Mouse (Mus musculus) kidney, adult 8-10 months (tissue): Measurements from ENCODE around the gene Abtb2.

Experiments used
- DNase-seq, 2 experiments: peaks; one replicate each; pipeline ENCODE4 v3.0.0; 2022

Gene Abtb2

GRCm38 (mm10) chr2:103622950-103623349 is 56.8 kb downstream of the Abtb2 start:
- DNase-seq: no peak

DNA sequence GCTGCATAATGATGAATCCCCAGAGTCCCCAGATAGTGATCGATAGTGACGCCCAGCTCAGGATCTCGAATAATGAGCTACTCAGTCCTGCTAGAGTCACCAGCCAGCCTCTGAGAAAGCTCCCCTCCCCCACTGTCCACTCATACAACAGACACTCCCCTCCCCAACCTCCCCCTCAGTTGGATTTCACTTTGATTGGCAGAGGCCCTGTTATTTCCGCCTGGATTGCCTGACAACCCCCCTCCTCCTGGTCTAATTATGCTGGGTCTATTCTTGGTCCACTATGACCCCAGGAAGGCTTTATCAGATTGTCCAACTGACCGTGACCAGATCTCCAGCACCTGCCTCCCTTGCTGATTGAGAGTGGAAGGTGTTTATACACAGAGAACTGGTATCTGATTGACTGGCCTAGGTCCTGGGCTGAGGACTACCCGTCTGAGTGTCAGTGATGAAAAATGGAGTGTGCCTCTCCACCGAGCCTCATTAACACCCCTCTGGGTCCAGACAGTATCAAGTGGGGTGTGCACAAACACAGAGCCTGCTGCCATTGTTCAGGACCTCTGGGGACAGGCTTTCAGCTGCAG is 59.3 kb downstream of the Abtb2 start:
- peak; percentile 27 to 58 for DNase-seq

DNA sequence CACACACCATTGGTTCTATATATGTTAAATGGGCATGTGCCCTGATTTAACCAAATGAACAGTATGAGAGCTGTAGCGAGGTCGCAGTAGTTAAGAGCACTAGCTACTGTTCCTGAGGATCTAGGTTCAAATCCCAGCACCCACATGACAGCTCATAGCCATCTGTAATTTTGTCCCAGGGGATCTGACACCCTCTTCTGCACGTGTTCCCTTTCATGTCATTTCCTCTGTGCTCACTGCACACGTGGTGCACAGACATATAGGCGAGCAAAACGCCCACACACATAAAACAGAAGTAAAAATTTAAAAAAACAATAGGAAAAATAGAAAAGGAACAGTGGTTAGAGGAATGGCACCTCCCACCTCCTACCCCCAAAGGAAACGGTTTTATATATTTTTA is 61.0 kb downstream of the Abtb2 start:
- DNase-seq: no peak

- DNase-seq: no peak
These were observed 63.8 kb downstream of the Abtb2 start for GRCm38 (mm10) chr2:103629956-103630355.

GRCm38 (mm10) chr2:103631293-103631717 is 65.2 kb downstream of the Abtb2 start:
- DNase-seq: no peak

DNA sequence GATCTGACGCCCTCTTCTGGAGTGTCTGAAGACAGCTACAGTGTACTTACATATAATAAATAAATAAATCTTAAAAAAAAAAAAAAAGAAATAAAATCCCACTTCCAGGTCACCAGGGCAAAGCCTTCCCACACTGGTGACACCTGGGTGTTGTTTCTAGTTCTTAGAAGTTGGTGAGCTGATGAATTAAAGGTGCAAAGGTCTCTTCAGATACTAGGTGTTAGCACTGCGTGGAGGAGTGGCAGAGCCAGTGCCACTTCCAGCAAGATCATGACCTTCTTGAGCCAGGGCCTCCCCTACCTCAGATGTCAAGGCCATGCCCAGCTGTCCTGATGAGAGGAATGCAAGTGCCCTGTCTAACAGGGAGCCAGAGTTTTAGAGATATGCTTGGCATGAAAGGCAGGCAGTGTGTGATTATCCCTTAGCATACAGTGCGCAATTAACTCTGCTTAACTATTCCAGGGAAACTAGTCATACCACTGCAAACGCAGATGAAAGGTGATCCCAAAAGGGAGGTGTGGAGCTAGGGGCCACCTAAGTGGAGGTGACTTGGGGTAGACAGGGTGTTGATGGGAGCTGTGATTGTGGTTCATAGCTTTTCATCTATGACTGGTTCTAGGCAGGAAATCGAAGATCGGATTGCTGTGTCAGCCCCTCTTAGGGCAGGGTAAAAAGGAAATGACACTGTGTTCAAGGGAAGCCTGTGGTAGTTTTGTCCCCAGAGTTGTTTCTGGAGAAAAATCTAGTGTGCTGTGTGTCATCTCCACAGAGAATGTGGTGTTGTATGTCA is 66.2 kb downstream of the Abtb2 start:
- DNase-seq: no peak

DNA sequence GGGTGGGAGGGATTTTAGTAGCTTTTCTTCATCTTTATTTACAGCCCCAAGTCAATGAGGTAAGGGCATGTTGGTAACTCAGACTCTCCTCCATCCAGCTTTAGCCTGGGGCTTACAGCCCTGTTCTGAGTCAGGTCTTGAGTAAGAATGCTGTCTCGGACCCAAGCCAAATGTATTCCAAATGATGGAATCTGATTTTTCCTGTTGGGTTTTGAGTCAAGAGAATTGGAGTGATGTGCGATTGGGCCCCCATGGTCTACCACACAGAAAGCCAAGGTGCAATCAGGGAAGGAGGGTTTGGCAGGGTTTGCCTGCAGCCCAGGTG is 66.8 kb downstream of the Abtb2 start:
- no peak for DNase-seq

DNA sequence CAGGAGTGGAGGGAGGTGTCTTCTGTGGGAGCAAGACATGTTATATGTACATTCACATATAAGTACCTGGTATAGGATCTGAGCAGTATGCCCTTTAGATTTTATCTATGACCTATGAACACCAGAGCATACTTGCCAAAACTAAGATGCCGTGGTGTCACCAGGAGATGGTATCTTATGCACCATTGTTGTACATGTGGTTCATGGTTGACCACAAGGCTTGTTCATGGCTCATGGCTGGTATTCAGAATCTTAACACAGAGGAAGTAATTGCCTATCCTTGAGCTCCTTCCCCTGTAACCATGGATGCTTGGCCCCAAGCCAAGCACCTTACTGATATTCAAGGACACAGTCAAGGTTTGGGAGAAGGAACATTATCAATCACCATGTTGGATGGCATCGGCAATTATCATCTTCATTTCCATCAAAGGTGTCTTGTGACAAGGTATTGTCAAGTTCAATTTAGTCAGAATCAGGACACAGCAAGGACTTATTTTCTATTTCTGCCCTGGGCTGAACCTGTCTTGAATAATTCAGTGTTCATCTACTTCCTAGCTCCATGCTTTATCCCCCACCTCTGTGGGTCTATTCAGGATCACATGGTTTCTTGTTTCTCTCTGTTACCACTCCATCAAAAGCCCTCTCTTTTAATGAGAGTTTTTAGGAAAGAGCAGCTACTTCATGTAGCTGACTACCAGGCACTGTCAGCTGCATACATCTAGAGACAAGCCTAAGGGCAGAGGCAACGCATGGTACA is 69.8 kb downstream of the Abtb2 start:
- no peak for DNase-seq

GRCm38 (mm10) chr2:103637385-103637784 is 71.3 kb downstream of the Abtb2 start:
- DNase-seq: no peak

DNA sequence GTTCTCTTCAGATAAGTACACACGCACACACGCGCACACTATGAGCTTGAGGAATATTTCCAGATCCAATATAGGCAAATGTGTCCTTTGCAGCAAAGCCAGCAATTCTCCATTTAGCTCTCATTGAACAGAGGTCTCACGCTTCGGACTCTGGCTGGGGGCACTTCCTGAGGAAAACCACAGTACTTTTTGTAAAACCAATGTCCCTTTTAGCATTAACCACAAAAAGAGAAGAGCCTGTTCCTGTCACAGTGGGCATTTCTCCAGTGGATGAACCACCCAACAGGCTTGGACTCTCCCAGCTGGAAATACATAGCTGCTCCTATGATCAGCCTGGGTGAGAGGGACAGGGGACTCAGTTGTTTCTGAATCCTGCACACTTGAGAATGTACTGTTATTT is 71.8 kb downstream of the Abtb2 start:
- DNase-seq: no peak

- no peak for DNase-seq
These were observed 73.6 kb downstream of the Abtb2 start for GRCm38 (mm10) chr2:103639701-103640100.

DNA sequence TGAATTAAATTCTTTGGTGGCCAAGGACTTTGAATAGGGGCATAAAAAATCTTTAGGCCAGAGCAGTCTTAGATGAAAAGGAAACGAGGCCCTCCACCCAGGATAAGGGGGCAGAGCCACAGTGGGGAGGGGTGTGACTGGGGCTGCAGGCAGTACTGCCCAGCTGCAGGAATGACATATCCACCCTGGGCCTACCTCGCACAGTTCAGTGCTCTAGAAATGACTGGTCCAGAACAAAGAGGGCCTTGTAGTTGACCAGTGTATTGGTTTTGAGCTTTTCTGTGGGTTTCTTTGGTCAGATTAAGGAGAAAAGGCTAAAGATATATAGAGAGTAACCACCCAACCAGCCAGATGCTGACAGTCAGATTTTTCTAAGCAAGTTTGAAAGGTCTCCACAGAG is 74.8 kb downstream of the Abtb2 start:
- DNase-seq: no peak

GRCm38 (mm10) chr2:103643584-103644211 is 77.6 kb downstream of the Abtb2 start:
- DNase-seq: no peak

DNA sequence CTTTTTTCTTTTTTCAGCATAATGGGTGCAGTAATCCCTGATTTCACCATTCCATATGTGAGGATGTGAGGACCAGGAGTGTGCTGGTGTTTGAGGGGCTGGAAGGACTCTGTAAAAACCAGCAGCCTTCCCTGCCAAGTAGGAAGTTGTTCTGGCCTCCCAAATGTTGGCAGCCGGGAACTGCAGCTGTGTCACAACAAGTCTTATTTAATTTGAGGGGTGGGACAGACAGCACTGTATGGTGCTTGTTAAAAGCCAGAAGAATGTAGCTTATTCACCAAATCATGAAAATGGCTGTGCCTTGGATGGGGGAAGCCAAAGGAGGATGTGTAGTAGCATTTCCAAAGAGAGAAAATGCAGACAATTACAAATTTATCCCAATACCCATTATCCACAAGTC is 78.3 kb downstream of the Abtb2 start:
- DNase-seq: no peak

DNA sequence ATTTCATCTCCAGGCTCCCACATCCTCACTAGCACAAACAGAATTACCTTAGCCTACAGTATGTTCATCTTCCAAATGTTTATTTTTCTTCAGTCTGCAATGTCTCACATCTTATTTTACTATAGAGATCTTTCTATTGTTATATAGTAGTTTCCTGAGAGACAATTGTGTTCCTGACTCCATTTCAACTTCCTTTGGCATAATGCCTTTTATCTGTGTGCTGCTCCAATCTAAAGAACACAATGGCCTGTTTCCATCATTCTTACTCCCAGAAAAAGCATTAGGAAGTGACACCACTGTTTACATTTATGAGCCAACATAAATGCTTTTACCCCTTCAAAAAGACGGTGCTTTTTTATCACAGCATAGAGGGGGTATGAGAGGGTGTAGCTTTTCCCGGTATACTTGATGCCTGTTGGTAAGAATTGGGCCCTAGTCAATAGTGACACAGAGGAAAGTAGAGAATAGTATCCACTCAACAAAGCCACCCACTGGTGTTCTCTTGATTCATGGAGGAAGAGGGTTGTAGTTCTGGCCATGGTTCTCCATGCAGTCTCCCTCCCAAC is 84.3 kb downstream of the Abtb2 start:
- DNase-seq: no peak

DNA sequence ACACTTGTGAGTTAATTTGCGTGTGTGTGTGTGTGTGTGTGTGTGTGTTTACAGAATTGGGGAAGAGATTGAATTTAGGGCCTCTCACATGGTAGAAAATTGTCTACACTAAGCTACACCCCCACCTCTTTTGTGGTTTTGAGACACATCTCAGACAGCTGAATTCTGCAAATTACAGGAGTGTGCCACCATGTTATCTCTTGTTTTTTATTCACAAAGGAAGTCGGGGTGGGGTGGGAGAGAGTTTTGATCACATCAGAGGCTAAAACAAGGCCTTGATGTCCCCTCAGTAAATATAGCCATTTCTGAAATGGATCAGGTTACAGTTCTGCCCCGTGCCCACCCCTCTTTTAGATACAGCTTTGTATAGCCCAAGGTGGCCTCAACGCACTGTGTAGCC is 86.0 kb downstream of the Abtb2 start:
- DNase-seq: no peak

- no peak for DNase-seq
These were observed 88.9 kb downstream of the Abtb2 start for GRCm38 (mm10) chr2:103655037-103655436.

DNA sequence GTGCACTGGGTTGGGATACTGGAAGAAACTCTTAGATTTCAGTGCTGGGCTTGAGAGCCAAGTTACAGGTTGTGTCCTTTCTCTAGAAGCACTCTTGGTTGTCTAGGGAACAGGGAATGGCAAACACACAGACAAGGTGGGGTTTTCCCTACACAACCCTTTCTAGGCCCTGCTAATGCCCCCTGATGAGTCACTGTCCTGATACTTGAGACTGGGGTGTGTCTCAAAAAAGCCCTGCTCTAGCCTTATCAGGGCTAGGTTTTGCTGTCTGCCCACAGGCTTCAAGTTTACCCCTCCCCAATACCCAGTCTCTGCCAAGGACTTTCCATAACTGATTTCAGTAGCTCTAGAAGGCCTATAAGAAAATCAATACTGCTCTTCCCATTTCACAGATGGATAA is 89.9 kb downstream of the Abtb2 start:
- DNase-seq: no peak

- DNase-seq: no peak
These were observed 93.1 kb downstream of the Abtb2 start for GRCm38 (mm10) chr2:103659167-103659566.

- DNase-seq: no peak
These were observed 93.8 kb downstream of the Abtb2 start for GRCm38 (mm10) chr2:103659648-103660556.

DNA sequence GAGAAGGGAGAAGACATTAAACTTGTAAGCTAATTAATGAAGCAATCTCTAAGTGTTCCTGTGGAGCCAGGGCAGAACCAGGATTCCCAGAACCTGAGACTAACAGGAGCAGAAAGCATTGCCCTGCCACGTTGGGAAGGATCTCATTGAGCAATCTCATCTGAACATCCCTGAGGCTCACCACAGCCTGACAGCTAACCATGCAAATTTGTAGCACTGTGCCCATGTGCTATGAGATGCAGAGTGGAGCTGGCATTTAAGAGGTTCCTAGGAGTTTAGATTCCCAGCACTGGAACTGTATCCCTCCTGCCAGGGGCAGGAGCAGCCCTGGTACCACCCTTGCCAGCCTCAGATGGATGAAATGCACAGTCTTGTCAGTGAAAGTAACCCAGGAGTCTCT is 95.6 kb downstream of the Abtb2 start:
- no peak for DNase-seq

DNA sequence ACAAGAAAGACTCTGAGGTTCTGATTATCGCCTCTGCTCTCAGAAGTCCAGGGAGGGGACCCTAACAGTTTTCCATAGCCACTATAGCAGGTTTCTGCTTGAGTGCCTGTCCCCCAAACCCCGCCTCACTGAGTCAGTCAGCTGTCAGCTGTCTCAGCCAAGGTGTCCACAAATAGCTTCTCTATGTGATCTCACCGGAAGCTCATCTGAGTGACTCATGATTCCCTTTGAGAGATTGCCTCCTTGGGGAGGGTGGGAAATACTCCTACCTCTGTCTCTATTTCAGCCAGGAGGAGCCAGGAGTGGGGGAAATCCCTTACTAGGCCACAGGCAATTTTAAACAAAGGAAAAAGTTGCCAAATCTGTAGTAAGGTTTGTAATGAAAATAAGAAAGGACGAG is 96.0 kb downstream of the Abtb2 start:
- DNase-seq: no peak
